Mouse (Mus musculus) adrenal gland, postnatal 36 days (tissue): ENCODE results near the gene Morf4l1. TPM values are rescaled to one million over a fixed set of nuclear protein-coding genes. Genes with fewer than 3 reads are reported as not detected.

Source experiments
- DNase-seq, 2 experiments: peaks; one replicate each; pipeline ENCODE4 v3.0.0; 2021; ENCODE audit warnings: mixed read lengths in 1 of 2
- long read RNA-seq, 2 experiments: library from polyadenylated mRNA; stranded (forward); transcript quantifications; one replicate each; pipeline ENCODE4 v2.0.0; 2021; ENCODE audit warnings: borderline sequencing depth in 2 of 2
- total RNA-seq, 2 experiments: library from RNA; stranded (reverse); gene quantifications; 2 replicates each; pipeline ENCODE4 v1.2.3; 2021

Morf4l1 gene
- 100 to 1,000 TPM; 341 to 364 TPM for total RNA-seq
- long read RNA-seq, experiment 1, transcript Morf4l1-201 (13 exons, 1,882 nt), result minor isoform, 10 of 234 reads
- long read RNA-seq, experiment 1, transcript Morf4l1-202 (12 exons, 1,824 nt), result major isoform, 163 of 234 reads
- long read RNA-seq, experiment 1, partial matches to known transcripts, result 50 of 234 reads
- long read RNA-seq, experiment 1, other reads (novel, unspliced or antisense), result 10 of 234 reads
- long read RNA-seq, experiment 2, transcript Morf4l1-202 (12 exons, 1,824 nt), result major isoform, 66 of 83 reads
- long read RNA-seq, experiment 2, partial matches to known transcripts, result 10 of 83 reads
- long read RNA-seq, experiment 2, other reads (novel, unspliced or antisense), result 3 of 83 reads

DNA sequence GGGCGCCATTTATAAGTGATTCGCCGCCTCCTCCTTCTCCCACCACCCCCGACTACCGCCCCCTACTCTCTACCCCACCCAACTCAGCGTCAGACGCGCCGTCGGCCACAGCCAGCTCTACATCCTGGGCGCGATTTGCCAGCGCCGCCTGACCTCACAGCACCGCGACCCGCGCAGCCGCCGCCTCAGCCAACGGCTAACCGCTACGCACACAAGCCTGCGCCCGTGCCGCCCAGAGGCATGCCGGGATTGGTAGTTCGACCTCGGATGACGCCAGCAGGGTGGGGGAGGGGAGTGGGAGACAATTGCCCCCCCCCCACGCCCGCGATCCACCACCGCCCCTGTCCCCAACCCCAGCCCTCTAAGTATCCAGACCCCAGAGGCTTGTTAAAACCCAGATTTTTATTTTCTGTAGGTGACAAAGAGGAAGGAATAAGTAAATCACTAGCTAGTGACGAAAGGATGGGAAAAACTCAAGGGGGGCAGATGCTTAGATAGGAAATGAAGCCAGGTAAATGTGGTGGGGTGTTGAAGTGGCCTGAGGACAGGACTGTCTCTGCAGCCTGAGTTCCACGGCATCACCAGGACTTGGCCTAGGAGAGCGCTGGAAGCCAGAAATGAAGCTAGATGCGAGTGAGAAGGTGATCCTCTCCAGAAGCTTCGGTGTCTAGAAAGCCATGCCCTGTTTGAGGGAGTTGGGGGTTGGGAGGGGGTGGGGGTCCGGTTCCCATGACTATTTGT lies at the start of gene Morf4l1:
Gene Morf4l1, minus strand, starts transcription at position 208 of the 741 bp plus-strand sequence.
- DNase-seq, result peak; percentile 98

- DNase-seq, result peak; percentile 66 to 80
These were observed 49.1 kb upstream of the Morf4l1 start for GRCm38 (mm10) chr9:90163749-90164095.

DNA sequence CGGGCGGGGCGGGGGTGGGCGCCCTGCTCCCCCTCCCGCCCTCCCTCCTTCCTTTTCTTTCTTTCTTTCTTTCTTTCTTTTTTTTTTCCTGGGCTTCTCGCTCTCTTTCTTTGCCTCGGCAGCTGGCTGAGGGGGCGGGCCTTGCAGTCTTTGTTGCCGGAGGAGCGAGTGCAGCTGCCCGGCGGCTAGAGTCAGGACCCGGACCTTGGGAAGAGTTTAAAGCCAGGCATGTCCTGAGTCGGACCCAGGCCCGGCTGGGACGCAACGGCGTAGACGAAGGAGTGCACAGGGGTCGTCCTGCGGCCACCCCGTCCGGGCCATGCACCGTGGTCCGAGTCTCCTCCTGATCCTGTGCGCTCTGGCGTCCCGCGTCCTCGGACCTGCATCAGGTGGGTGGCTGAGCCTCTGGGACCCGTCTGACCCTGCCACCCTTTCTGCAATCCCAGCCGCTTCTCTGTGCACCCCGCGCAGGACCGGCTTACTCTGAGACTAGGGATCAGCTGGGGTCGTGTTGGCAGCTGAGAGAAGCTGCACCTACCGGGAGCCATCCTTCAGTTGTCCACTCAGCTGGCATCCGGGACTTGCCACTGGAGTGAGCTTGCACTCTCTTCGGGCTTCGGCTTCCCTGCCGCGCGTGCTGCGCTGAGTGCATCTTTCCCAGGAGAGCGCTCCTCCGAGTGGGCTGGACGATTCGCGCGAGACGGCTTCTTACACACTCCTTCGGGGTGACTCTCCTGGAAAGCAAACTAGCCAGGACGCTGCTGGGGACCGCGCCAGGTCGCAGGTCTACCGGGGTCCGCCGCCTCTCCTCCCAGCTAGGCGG lies 48.6 kb upstream of the Morf4l1 start, which contains the start of gene Adamts7:
Gene Adamts7, plus strand, starts transcription at position 144 of the 823 bp plus-strand sequence.
- DNase-seq, result peak; percentile 56 to 60

- peak; percentile 81 to 89 for DNase-seq
These were observed 47.8 kb upstream of the Morf4l1 start for GRCm38 (mm10) chr9:90162243-90162925.

DNA sequence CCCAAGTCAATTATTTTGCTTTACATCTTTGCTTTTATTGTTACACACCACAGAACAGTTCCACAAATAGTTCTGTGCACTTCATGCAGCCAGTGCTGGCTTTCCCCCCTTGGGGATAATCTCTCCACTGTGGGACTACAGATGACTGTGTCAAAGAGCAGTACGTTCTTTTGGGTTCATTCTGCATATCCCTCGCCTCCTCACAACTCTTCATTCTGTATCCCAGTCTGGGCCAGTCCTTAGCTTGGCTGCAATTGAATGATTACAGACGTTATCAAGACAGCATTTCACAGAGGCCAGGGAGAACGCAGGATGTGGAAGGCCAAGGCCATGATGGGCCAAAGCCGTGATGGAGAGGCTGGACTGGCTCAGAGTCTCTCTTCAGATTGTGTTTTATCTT lies 32.3 kb upstream of the Morf4l1 start:
- DNase-seq, result peak; percentile 42 to 45

GRCm38 (mm10) chr9:90145788-90146187 lies 31.2 kb upstream of the Morf4l1 start:
- DNase-seq, result peak; percentile 88 to 90

DNA sequence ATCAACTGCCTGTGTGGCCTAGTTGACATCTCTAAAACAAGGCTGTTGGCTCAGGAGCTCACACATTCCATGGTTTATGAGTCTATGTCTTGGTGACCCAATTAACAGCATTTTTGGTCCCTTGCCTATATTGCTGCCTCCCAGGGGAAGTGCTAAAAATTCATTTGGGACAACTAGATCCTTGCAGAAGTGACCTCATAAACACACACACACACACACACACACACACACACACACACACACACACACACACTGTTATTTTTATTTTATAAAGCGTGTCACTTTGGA lies 22.0 kb upstream of the Morf4l1 start:
- DNase-seq, result no peak

- DNase-seq, result peak in 1 of 2 experiments; percentile 25
These were observed 21.5 kb upstream of the Morf4l1 start for GRCm38 (mm10) chr9:90135963-90136677.

DNA sequence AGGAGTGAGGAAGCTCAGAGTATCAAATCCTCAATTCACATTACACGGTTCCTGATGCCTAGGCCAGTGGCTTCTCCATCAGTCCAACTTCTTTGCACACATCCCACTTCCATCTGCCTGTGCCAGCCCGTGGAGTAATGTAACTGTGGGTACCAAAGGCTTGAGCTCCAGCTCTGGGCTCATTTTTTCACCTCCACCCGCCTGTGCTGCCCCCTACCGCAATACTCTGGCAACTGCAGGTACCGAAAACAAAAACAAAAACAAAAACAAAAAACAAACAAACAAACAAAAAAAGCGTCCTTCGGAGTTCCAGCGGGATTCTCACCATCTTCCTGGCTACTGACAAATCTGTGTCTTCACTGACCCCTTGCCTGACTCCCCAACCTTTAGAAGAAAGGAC lies 20.9 kb upstream of the Morf4l1 start:
- no peak for DNase-seq

DNA sequence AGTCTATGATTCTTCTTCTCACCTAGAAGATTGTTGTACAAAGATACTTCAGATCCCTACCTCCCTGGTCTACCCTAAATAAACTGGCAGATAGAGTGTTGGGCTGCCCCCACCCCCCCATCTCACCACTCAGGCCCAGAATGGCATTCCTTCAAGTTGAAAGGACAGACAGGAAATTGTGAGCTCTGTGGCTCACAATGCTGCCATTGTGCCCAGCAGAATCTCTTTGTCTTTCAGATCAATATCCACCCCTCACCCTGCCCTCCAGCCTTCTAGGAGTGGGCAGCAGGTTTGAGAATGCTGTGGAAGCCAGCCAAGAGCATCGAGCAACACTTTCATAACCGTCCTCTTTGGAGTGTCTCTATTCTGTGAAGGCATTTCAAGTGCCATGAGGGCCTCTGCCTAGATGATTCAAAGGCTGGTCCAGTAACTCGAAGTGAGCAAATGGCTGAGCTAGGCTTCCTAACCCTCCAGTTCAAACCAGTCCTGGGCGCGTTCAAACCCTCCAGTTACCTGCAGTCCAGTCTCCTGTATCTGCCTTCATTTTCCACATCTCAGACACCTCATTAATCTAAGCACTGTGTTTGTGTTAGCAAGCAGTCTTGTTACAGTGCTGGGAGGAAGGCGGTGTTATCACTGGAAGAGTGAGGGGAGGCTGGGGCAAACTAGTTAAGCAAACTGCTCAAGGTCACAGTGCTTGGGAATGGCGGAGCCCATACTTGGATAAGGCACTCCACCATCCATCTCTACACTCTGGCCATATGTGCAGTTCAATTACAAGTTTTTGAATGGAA lies 19.2 kb upstream of the Morf4l1 start:
- no peak for DNase-seq

- no peak for DNase-seq
These were observed 14.1 kb upstream of the Morf4l1 start for GRCm38 (mm10) chr9:90128636-90129201.

DNA sequence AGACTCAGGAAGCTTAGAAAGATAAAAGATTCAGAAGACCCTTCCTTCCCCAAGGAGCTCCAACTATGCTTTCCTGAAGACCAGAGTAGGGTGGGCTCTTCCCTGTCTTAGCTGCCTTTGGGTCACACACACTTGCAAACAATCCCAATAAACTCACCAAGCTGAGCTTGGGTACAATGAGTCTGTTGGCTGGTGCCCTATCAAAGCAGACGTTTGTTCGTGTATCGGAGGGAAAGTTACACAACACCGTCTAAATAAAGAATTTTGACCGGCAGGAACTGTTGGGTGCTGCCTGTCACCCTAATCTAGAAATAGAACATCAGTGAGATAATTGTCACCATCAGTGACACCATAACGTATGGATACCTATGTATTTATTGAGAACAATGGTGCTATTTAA lies 12.6 kb upstream of the Morf4l1 start:
- no peak for DNase-seq

DNA sequence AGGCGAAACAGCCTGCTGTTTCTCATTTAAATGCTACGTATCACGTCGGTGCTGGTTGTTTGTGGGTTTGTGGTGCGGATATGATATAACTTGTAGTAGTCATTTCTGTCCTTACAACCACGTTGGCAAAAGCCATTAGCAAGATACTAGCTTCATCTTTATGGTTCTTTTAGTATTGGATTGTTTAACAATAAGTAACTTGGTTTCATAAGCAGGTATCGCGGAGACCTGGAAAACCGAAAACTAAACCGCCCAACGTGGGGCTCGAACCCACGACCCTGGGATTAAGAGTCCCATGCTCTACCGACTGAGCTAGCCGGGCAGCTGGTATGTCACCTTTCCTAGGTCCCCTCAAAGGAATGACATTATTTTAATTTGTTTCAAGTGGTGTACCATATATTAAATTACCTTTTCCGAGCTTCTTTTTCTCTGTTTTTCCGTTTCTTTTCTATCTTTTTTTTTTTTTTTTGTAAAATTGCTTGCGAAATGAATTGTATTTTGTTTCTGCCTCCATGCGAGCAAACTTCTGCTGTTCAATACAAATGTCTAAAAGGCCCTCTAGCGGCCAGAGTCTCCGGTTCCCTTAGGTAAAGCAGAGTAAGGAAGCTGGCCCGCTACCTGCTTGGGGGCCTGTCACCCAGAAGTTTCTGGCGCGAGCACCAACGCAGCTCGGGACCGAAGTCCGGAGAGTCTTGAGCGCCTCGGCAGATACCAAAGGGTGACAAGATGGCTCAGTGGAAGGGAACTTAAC lies 11.9 kb upstream of the Morf4l1 start:
- DNase-seq, result peak; percentile 81 to 83

DNA sequence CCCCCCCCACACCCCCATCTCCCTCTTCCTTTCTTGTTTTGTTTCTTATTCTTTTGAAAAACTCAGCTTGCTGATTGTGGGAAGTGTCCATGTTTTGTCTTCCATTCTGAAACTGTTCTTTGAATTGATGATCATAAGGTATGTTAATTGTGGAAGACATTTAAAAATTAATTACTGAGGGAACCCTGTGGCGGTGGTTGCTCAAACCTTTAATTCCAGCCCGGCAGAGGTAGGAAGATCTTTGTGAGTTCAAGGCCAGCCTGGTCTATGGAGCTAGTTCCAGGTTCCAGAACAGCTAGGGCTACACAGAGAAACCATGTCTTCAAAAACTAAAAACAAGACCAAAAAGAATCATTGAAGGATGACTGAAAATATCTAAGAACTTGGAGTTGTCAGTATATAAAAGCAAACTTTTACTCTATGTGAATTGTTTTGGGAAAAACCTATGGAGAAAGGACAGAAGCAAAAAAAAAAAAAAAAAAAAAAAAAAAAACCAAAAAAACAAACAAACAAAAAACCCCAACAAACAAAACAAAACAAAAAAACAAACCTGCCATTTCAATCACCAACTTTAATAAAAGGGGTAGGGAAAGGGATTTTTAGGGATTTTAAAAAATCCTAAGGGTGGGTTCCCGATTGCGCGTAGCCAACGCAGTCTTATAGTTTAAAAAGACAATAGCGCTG lies 11.0 kb upstream of the Morf4l1 start:
- DNase-seq, result no peak

GRCm38 (mm10) chr9:90124873-90125245 lies 10.3 kb upstream of the Morf4l1 start:
- no peak for DNase-seq

GRCm38 (mm10) chr9:90124156-90124872 lies 9.7 kb upstream of the Morf4l1 start:
- no peak for DNase-seq

- no peak for DNase-seq
These were observed 7.7 kb upstream of the Morf4l1 start for GRCm38 (mm10) chr9:90122246-90122740.

DNA sequence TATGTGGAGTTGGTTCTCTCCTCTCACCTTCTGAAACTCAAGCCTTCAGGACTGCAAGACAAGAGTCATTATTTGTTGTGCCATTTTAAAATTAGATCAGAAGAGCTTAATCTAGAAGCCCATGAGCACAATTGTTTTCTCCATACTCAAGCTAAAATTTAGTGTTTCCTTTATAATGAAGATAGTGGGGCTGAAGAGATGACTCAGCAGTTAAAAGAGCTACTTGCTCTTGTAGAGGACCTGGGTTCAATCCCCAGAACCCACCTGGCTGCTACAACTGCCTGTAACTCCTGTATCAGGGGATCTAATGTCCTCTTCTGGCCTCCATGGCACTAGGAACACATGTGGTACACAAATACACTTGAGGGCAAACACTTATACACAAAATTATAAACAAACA lies 2.7 kb upstream of the Morf4l1 start:
- no peak for DNase-seq
